Mouse (Mus musculus) right cerebral cortex, postnatal 4 days (tissue): ENCODE measurements at regions not wholly inside any gene's neighbourhood (a gene's known extent, or its start where the extent isn't known, plus 50 kb on each side); places are given as distances from the start of the nearest gene placed in this dataset.

ENCODE experiments used
- DNase-seq: peaks from one replicate; pipeline ENCODE4 v3.0.0-alpha.2; 2022

- DNase-seq: no peak
Measured at GRCm38 (mm10) chr2:122863343-122863970, 98.4 kb downstream of the Sqor start.

- no peak for DNase-seq
Measured at GRCm38 (mm10) chr2:122863971-122864348, 98.9 kb downstream of the Sqor start.

- DNase-seq: no peak
Measured at GRCm38 (mm10) chr2:122887111-122887510, 122.1 kb downstream of the Sqor start.

GRCm38 (mm10) chr2:122887526-122887925 is 122.5 kb downstream of the Sqor start:
- DNase-seq: no peak

- no peak for DNase-seq
Measured at GRCm38 (mm10) chr2:122905129-122906072, 140.4 kb downstream of the Sqor start.

- peak; percentile 8 for DNase-seq
Measured at GRCm38 (mm10) chr2:122916772-122917171, 151.7 kb downstream of the Sqor start.

GRCm38 (mm10) chr2:122937922-122938321 is 172.9 kb downstream of the Sqor start:
- DNase-seq: no peak

- no peak for DNase-seq
Measured at GRCm38 (mm10) chr2:122944841-122945240, 179.8 kb downstream of the Sqor start.

- DNase-seq: no peak
Measured at GRCm38 (mm10) chr2:122945891-122946290, 180.9 kb downstream of the Sqor start.

GRCm38 (mm10) chr2:122949031-122949430 is 184.0 kb downstream of the Sqor start:
- DNase-seq: no peak

- DNase-seq: no peak
Measured at GRCm38 (mm10) chr2:122961701-122962100, 196.7 kb downstream of the Sqor start.

GRCm38 (mm10) chr2:122968809-122969628 is 204.0 kb downstream of the Sqor start:
- peak; percentile 6 for DNase-seq
